Mouse (Mus musculus) G1E (cell line): ENCODE measurements around the gene Lypd1. TPM values are rescaled to one million over a fixed set of nuclear protein-coding genes. Genes with fewer than 3 reads are reported as not detected.

ENCODE experiments used
- ATAC-seq: 2 replicates; pipeline ENCODE4 v1.8.0; 2016; ENCODE audit warnings: mild to moderate bottlenecking; ENCODE audit not compliant: insufficient number of reproducible peaks, poor library complexity, low FRiP score, severe bottlenecking; ENCODE audit errors: extremely low read depth
- DNase-seq: peaks from one replicate; pipeline ENCODE4 v3.0.0; 2012; ENCODE audit warnings: low spot score
- H3K27me3 ChIP-seq: 2 replicates; pipeline ENCODE4 v1.6.1; 2012; ENCODE audit warnings: mild to moderate bottlenecking, low read length, inconsistent platforms; ENCODE audit not compliant: insufficient read depth
- H3K36me3 ChIP-seq: replicated peaks from 2 replicates; pipeline ENCODE3; 2012; ENCODE audit warnings: mild to moderate bottlenecking, inconsistent platforms
- H3K4me1 ChIP-seq: 2 replicates; pipeline ENCODE4 v1.6.1; 2012; ENCODE audit warnings: low read depth, low read length, inconsistent platforms, mixed read lengths; ENCODE audit not compliant: insufficient read depth
- H3K4me3 ChIP-seq: 2 replicates; pipeline ENCODE4 v1.5.1; 2012; ENCODE audit warnings: low read depth, mild to moderate bottlenecking, inconsistent platforms, low read length, moderate library complexity, mixed read lengths
- H3K9me3 ChIP-seq: replicated peaks from 2 replicates; pipeline ENCODE4 v1.6.1; 2012; ENCODE audit warnings: inconsistent platforms
- CTCF ChIP-seq: IDR thresholded peaks from 2 replicates; pipeline ENCODE4 v1.5.1; 2012; ENCODE audit warnings: low read depth, low read length, inconsistent platforms, mixed read lengths
- GATA1 ChIP-seq: IDR thresholded peaks from 2 replicates; pipeline ENCODE4 v1.6.1; 2012; ENCODE audit warnings: borderline replicate concordance, low read length, inconsistent platforms, mixed read lengths
- GATA2 ChIP-seq: IDR thresholded peaks from 2 replicates; pipeline ENCODE4 v1.6.1; 2012; ENCODE audit warnings: low read depth, low read length, inconsistent platforms, borderline replicate concordance
- POLR2AphosphoS5 ChIP-seq: IDR thresholded peaks from 2 replicates; pipeline ENCODE4 v1.6.1; 2012; ENCODE audit warnings: low read depth, low read length, inconsistent platforms; ENCODE audit not compliant: insufficient replicate concordance
- TAL1 ChIP-seq: conservative IDR thresholded peaks from 2 replicates; pipeline ENCODE4 v1.6.1; 2012; ENCODE audit warnings: low read depth, low read length, inconsistent platforms, mixed read lengths
- polyA plus RNA-seq: library from polyadenylated mRNA; stranded (reverse); fragments of >175 nt; gene quantifications from 2 replicates; pipeline ENCODE4 v1.2.3, GENCODE M21; 2012
- total RNA-seq, 2 experiments: library from RNA; stranded (forward) in 1 of 2; stranded (reverse) in 1 of 2; fragments of 200-1000 nt in 1 of 2; fragments of >200 nt in 1 of 2; fragmentation: Nextera tagmentation in 1 of 2; gene quantifications; 2 replicates each; pipeline ENCODE4 v1.2.3; 2014 to 2017

The Lypd1 gene
- total RNA-seq (2014; fragmentation: Nextera tagmentation): 1.2 TPM in 1 of 2 replicates, not detected in the other
- total RNA-seq (2017): 1.2 and 1.7 TPM in 2 replicates
- 0.61 and 0.68 TPM in 2 replicates for polyA plus RNA-seq

GRCm38 (mm10) chr1:125912601-125913600, at the start of gene Lypd1:
Lypd1 (minus strand) TSS chr1:125913101.
- DNase-seq (no peak), ATAC-seq (no peak)
- Histone ChIP-seq H3K4me3 (peak within 1 kb of the TSS; percentile 72), H3K4me1 (peaks cover 18% of the 10 kb centered on the region), H3K27me3 (peaks cover 7% of the 10 kb centered on the region; the same call in 1 of the 2 replicates), H3K9me3 (peaks cover 41% of the 10 kb centered on the region), H3K36me3 (no peaks in the 10 kb centered on the region)
- TF ChIP-seq CTCF: no peak
- no peak for TF ChIP-seq TAL1
- no peak for TF ChIP-seq GATA1
- no peak for TF ChIP-seq GATA2
- TF ChIP-seq POLR2AphosphoS5: no peak

- TF ChIP-seq CTCF (no peak), POLR2AphosphoS5 (no peak), GATA1 (no peak)
- ATAC-seq: no peak
- Histone ChIP-seq H3K9me3 (peaks cover 7% of the 10 kb centered on the region), H3K27me3 (no peaks in the 10 kb centered on the region), H3K4me1 (peaks cover 10% of the 10 kb centered on the region; the same call in 1 of the 2 replicates), H3K4me3 (no peak overlapping the region), H3K36me3 (no peaks in the 10 kb centered on the region)
- no peak for DNase-seq
Measured at GRCm38 (mm10) chr1:125951026-125951425, 38.1 kb upstream of the Lypd1 start.

DNA sequence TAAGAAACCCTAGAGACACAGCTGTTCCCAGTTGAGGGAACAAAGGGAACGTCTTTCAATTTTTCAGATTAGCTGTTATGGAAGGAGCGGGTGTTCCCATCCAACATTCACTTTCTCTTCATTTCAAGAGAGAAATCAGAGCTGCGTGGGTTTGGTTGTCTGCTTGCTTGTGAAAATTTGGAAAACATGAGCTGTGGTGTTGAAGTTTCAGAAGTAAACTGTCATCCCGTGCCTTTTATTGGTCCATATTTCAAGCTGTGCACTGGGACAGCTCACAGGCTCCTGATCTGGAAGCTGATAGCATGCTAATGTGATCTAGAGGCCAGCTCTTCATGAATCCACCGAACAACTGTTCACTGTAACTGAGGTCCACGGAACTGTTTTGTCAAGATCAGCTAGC, 36.2 kb upstream of the Lypd1 start:
- H3K27me3 ChIP-seq: no peaks in the 10 kb centered on the region
- no peak for DNase-seq
- TF ChIP-seq CTCF (no peak), TAL1 (no peak), GATA1 (no peak)
- peaks cover 13% of the 10 kb centered on the region for H3K9me3 ChIP-seq
- H3K36me3 ChIP-seq: no peaks in the 10 kb centered on the region
- ATAC-seq: no peak
- no peak overlapping the region for H3K4me3 ChIP-seq
- H3K4me1 ChIP-seq: peaks cover 15% of the 10 kb centered on the region

- Histone ChIP-seq H3K4me3 (no peak overlapping the region), H3K36me3 (no peaks in the 10 kb centered on the region), H3K9me3 (peaks cover 25% of the 10 kb centered on the region), H3K4me1 (peaks cover 32% of the 10 kb centered on the region), H3K27me3 (no peaks in the 10 kb centered on the region)
- DNase-seq (no peak), ATAC-seq (no peak)
- TF ChIP-seq POLR2AphosphoS5: no peak
- no peak for TF ChIP-seq GATA1
- TF ChIP-seq GATA2: no peak
- TF ChIP-seq CTCF: no peak
- TF ChIP-seq TAL1: no peak
Measured at GRCm38 (mm10) chr1:125945136-125945535, 32.2 kb upstream of the Lypd1 start.

GRCm38 (mm10) chr1:125943305-125943704, 30.4 kb upstream of the Lypd1 start:
- DNase-seq (no peak), ATAC-seq (peak; percentile 54)
- Histone ChIP-seq H3K36me3 (no peaks in the 10 kb centered on the region), H3K4me3 (no peak overlapping the region), H3K9me3 (peaks cover 32% of the 10 kb centered on the region), H3K27me3 (no peaks in the 10 kb centered on the region), H3K4me1 (peaks cover 29% of the 10 kb centered on the region)
- TF ChIP-seq TAL1: peak; percentile 64
- TF ChIP-seq CTCF: no peak

- TF ChIP-seq POLR2AphosphoS5: no peak
- TF ChIP-seq TAL1: no peak
- no peak for TF ChIP-seq CTCF
- TF ChIP-seq GATA2: no peak
- no peak for TF ChIP-seq GATA1
- H3K4me1 ChIP-seq: peaks cover 14% of the 10 kb centered on the region
- no peak for DNase-seq
- H3K4me3 ChIP-seq: no peak overlapping the region
- H3K27me3 ChIP-seq: no peaks in the 10 kb centered on the region
- peaks cover 17% of the 10 kb centered on the region for H3K9me3 ChIP-seq
- H3K36me3 ChIP-seq: no peaks in the 10 kb centered on the region
- ATAC-seq: no peak
Measured at GRCm38 (mm10) chr1:125925486-125925885, 12.6 kb upstream of the Lypd1 start.

GRCm38 (mm10) chr1:125923062-125923461, 10.2 kb upstream of the Lypd1 start:
- TF ChIP-seq GATA2: no peak
- TF ChIP-seq POLR2AphosphoS5: no peak
- no peak for TF ChIP-seq TAL1
- TF ChIP-seq CTCF: no peak
- no peak for TF ChIP-seq GATA1
- no peak for ATAC-seq
- no peaks in the 10 kb centered on the region for H3K36me3 ChIP-seq
- DNase-seq: no peak
- H3K27me3 ChIP-seq: no peaks in the 10 kb centered on the region
- H3K9me3 ChIP-seq: peaks cover 17% of the 10 kb centered on the region
- no peak overlapping the region for H3K4me3 ChIP-seq
- peaks cover 14% of the 10 kb centered on the region for H3K4me1 ChIP-seq
